Mouse (Mus musculus) midbrain, postnatal 0 days (tissue): ENCODE data around the gene Sergef. TPM values are rescaled to one million over a fixed set of nuclear protein-coding genes. Genes with fewer than 3 reads are reported as not detected.

Source experiments
- ATAC-seq: fragments of 200-750 bp; cut with Nextera tagmentation; 2 replicates; pipeline ENCODE4 v1.8.0; 2017; ENCODE audit warnings: moderate number of reproducible peaks, mild to moderate bottlenecking, moderate TSS enrichment, moderate library complexity; ENCODE audit not compliant: low FRiP score
- DNase-seq: peaks from one replicate; pipeline ENCODE4 v3.0.0-alpha.2; 2015; ENCODE audit warnings: low spot score
- H3K27ac ChIP-seq: fragments of 300-500 bp; sonication (generic); 2 replicates; pipeline ENCODE4 v1.5.1; 2014; ENCODE audit warnings: low read depth, mild to moderate bottlenecking, low read length, mixed read lengths
- H3K27me3 ChIP-seq: fragments of 300-500 bp; sonication (generic); 2 replicates; pipeline ENCODE4 v1.6.1; 2014; ENCODE audit warnings: low read length, control low read depth, mixed read lengths; ENCODE audit not compliant: insufficient read depth
- H3K36me3 ChIP-seq: fragments of 300-500 bp; sonication (generic); 2 replicates; pipeline ENCODE4 v1.6.1; 2014; ENCODE audit warnings: low read length, control low read depth, mixed read lengths; ENCODE audit not compliant: insufficient read depth
- H3K4me1 ChIP-seq: fragments of 300-500 bp; sonication (generic); 2 replicates; pipeline ENCODE4 v1.6.1; 2014; ENCODE audit warnings: mild to moderate bottlenecking, control low read depth, antibody characterized with exemption, low read length, mixed read lengths; ENCODE audit not compliant: insufficient read depth
- H3K4me2 ChIP-seq: fragments of 300-500 bp; sonication (generic); 2 replicates; pipeline ENCODE4 v1.6.1; 2014; ENCODE audit warnings: low read depth, mild to moderate bottlenecking, low read length, mixed read lengths; ENCODE audit not compliant: poor library complexity, severe bottlenecking
- H3K4me3 ChIP-seq: fragments of 300-500 bp; sonication (generic); 2 replicates; pipeline ENCODE4 v1.5.1; 2014; ENCODE audit warnings: low read depth, mild to moderate bottlenecking, low read length, moderate library complexity
- H3K9ac ChIP-seq: fragments of 300-500 bp; sonication (generic); replicated peaks from 2 replicates; pipeline ENCODE4 v1.6.1; 2014; ENCODE audit warnings: mild to moderate bottlenecking, low read length, moderate library complexity, mixed read lengths; ENCODE audit not compliant: poor library complexity, severe bottlenecking
- H3K9me3 ChIP-seq: fragments of 300-500 bp; sonication (generic); 2 replicates; pipeline ENCODE4 v1.6.1; 2016; ENCODE audit warnings: low read length, control low read depth
- CTCF ChIP-seq: IDR thresholded peaks from 2 replicates; pipeline ENCODE4 v1.5.1; 2016; ENCODE audit warnings: antibody characterized with exemption, mild to moderate bottlenecking
- WGBS: fragments of 180-500 bp; shearing (Covaris S2); extraction: QIAGEN DNeasy Blood & Tissue Kit; methylation state at CpG from one replicate; pipeline ENCODE4 v1.1.7; 2014; 5-methylcytosine and 5-hydroxymethylcytosine counted together
- polyA plus RNA-seq: library from polyadenylated mRNA; unstranded; fragments of >200 nt; fragmentation: Nextera tagmentation; extraction: Ambion mirVana; gene quantifications from 2 replicates; pipeline ENCODE4 v1.2.1, GENCODE M21; 2015
- total RNA-seq: library from RNA; depleted of rRNA; stranded (reverse); fragments of >200 nt; gene quantifications from 2 replicates; pipeline ENCODE4 v1.2.3, GENCODE M21; 2014

The Sergef gene
- total and polyA plus RNA-seq, 2 experiments from 2014 or later: 47.5 to 50.9 TPM

DNA sequence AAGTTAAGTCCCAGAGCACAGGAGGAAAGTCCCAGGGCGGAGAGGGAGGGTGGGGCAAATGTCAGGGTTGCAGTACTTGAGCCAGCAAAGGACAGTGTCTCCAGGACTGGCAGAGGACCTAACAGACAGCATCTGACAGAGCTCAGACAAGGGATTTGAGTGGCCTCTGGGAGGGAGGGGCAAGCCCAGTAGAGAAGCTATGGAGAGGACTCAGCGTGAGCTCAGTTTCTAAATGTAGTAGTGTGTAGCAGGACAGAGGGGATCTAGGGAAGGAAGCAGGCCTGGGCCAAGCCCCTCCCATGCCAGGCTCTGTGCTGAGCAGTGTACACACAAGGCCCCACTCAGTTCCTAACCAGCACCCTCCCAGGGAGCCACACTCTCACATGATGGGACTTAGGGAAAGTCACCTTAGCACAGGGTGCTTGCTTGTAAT, 157.5 kb downstream of the Sergef start:
- Histone ChIP-seq H3K4me2 (no peak overlapping the region), H3K4me3 (no peak overlapping the region), H3K9me3 (no peaks in the 10 kb centered on the region), H3K9ac (no peak overlapping the region), H3K27ac (no peak overlapping the region), H3K4me1 (no peaks in the 10 kb centered on the region), H3K36me3 (no peaks in the 10 kb centered on the region), H3K27me3 (no peaks in the 10 kb centered on the region)
- ATAC-seq (no peak), DNase-seq (no peak)
- TF ChIP-seq CTCF: no peak
- WGBS: 63% methylated on average over 2 of the region's 2 CpGs

DNA sequence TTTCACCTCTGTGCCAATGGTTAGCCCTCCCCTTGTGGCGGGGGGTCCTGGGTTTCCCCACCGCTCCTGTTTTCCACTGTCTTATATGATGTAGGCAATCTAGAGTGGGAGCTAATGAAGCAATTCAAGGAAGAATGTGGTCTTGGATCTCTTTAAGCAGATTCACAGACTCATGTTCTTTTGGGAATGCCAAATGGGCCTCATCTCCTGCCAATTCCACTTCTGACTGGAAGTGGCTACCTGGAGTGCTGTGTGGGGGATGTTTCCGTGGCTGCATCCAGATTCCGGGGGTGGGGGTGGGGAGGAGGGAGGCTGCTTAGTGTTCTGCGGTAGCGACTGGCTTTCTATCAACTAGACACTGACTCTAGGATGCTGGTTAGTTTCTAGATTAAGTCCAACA, 159.8 kb downstream of the Sergef start:
- H3K4me1 ChIP-seq: no peaks in the 10 kb centered on the region

DNA sequence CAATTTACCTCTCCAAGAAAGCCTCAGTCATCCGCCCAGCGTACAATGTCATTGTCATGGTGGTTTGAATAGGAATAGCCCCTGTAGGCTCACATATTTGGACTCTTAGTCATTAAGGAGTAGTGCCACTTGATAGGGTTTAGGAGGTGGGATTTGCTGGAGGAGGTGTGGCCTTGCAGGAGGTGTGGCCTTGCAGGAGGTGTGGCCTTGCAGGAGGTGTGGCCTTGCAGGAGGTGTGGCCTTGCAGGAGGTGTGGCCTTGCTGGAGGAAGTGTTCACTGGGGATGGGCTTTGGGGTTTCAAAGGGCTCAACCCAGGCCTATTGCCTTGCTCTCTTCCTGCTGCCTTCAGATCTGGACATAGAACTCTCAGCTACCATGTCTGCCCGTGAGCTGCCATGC, 162.2 kb downstream of the Sergef start:
- peaks cover 12% of the 10 kb centered on the region; the same call in 1 of the 2 replicates for H3K4me1 ChIP-seq
- no peaks in the 10 kb centered on the region for H3K9me3 ChIP-seq
- no peak overlapping the region for H3K4me3 ChIP-seq
- no peak overlapping the region for H3K9ac ChIP-seq
- no peaks in the 10 kb centered on the region for H3K36me3 ChIP-seq
- TF ChIP-seq CTCF: no peak
- H3K27me3 ChIP-seq: no peaks in the 10 kb centered on the region
- no peak overlapping the region for H3K4me2 ChIP-seq
- no peak overlapping the region for H3K27ac ChIP-seq
- DNase-seq (no peak), ATAC-seq (no peak)
- WGBS: 93% methylated on average over 3 of the region's 3 CpGs

More for the DNA sequence above, 159.8 kb downstream of the Sergef start:
- Histone ChIP-seq H3K4me3 (no peak overlapping the region), H3K27ac (no peak overlapping the region), H3K9ac (no peak overlapping the region), H3K9me3 (no peaks in the 10 kb centered on the region), H3K36me3 (no peaks in the 10 kb centered on the region), H3K4me2 (no peak overlapping the region), H3K27me3 (no peaks in the 10 kb centered on the region)
- ATAC-seq (no peak), DNase-seq (no peak)
- no peak for TF ChIP-seq CTCF
- 75% methylated on average over 6 of the region's 6 CpGs for WGBS

DNA sequence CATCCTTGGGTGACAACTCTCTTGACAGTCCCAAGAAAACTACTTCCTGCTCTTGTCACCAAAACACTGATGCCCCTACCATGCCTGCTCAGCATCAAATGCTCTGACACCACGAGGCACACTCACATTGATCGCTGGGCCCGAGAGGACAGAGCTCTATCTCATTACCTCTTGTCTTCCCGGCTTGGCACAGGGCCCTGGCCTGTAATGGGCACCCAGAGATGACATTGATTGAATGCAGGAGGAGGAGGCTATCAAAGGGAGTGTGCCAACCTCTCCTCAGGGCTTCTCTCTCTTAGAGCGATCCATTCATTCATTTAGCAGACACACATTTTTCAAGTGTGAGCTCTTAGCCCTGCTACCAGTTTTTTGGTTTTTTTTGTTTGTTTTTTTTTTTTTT, 164.1 kb downstream of the Sergef start:
- H3K9ac ChIP-seq: no peak overlapping the region
- no peaks in the 10 kb centered on the region for H3K9me3 ChIP-seq
- 73% methylated on average over 5 of the region's 5 CpGs for WGBS
- no peak overlapping the region for H3K27ac ChIP-seq
- DNase-seq: peak; percentile 71
- peaks cover 12% of the 10 kb centered on the region; the same call in 1 of the 2 replicates for H3K4me1 ChIP-seq
- no peaks in the 10 kb centered on the region for H3K36me3 ChIP-seq
- no peak for TF ChIP-seq CTCF
- no peaks in the 10 kb centered on the region for H3K27me3 ChIP-seq
- H3K4me3 ChIP-seq: no peak overlapping the region
- ATAC-seq: no peak
- no peak overlapping the region for H3K4me2 ChIP-seq

DNA sequence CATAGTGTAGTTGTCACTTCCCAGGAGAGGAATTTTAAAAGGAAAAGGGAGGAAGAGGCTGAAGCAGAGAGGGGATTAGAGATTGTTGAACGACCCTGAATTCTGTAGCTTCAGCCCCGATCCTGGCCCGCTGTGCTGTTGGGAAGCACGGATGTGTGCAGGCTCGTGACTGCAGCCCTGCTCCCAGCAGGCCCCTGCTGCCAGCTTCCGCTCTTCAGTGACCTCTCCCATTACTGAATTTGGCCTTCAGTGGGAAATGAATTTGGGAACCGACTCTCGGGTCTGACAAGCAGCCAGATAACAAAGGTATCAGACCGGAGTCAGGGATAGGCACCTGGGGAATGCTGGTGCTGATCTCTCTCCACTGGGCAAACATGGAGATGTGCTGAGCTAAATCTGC, 166.5 kb downstream of the Sergef start:
- DNase-seq: no peak
- TF ChIP-seq CTCF: no peak
- Histone ChIP-seq H3K9ac (peak overlapping the region; percentile 19; the same call in 1 of the 2 replicates), H3K27ac (peak overlapping the region; percentile 47; the same call in 1 of the 2 replicates), H3K36me3 (no peaks in the 10 kb centered on the region), H3K4me1 (peaks cover 12% of the 10 kb centered on the region; the same call in 1 of the 2 replicates), H3K4me2 (no peak overlapping the region), H3K27me3 (no peaks in the 10 kb centered on the region), H3K9me3 (no peaks in the 10 kb centered on the region), H3K4me3 (no peak overlapping the region)
- WGBS: 10% methylated on average over 9 of the region's 9 CpGs
- ATAC-seq: no peak

DNA sequence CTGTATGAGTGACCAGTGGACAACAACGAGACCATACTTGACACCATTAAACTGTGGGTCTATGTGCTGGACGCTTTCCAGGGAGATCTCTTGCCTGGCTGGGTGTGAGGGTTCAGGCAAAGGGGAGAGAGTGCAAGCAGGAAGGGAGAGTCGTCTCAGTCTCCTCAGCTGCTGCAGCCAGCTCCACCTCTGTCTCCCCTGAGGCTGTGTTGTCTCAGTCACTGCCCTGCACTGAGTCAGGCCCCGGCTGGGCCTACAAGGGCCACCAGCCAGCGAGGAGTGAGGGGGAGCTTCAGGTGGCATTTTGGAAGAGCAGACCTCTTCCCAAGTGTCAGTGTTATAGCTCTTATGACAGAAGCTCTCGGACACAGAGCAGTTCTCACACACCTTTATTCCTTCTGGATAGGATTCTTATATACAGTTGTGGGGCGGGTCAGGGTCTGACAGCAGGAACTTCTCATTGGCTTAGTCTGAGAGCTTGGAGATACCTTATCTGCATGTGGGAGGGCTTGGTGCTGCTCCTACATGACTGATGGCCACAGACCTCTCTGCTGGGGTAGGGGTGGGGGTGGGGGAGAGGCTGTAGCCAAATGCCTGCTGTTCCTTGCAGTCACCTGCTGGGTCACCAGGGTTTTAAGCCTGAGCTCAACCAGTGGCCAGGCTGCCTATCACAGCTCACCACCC, 168.4 kb downstream of the Sergef start:
- Histone ChIP-seq H3K9ac (no peak overlapping the region), H3K27ac (no peak overlapping the region), H3K4me3 (no peak overlapping the region), H3K9me3 (no peaks in the 10 kb centered on the region), H3K36me3 (no peaks in the 10 kb centered on the region), H3K27me3 (no peaks in the 10 kb centered on the region), H3K4me2 (no peak overlapping the region), H3K4me1 (peaks cover 12% of the 10 kb centered on the region; the same call in 1 of the 2 replicates)
- no peak for DNase-seq
- WGBS: 77% methylated on average over 7 of the region's 7 CpGs
- no peak for ATAC-seq
- TF ChIP-seq CTCF: no peak
